Mouse (Mus musculus) liver, embryonic 12.5 days (tissue): ENCODE results near the gene Fstl1. TPM values are rescaled to one million over a fixed set of nuclear protein-coding genes. Genes with fewer than 3 reads are reported as not detected.
A peak's percentile ranks its signal among the peaks of the same experiment; 100 is the strongest.

Experiments
- ATAC-seq: fragments of 200-750 bp; cut with Nextera tagmentation; 2 replicates; pipeline ENCODE4 v1.8.0; 2017; ENCODE audit warnings: moderate number of reproducible peaks, mild to moderate bottlenecking, moderate library complexity
- H3K27ac ChIP-seq: fragments of 300-500 bp; sonication (generic); 2 replicates; pipeline ENCODE4 v1.5.1; 2016; ENCODE audit warnings: mild to moderate bottlenecking
- H3K27me3 ChIP-seq: fragments of 300-500 bp; sonication (generic); replicated peaks from 2 replicates; pipeline ENCODE4 v1.6.1; 2016; ENCODE audit warnings: mild to moderate bottlenecking, moderate library complexity
- H3K36me3 ChIP-seq: fragments of 300-500 bp; sonication (generic); 2 replicates; pipeline ENCODE4 v1.6.1; 2016; ENCODE audit warnings: mild to moderate bottlenecking, moderate library complexity
- H3K4me1 ChIP-seq: fragments of 300-500 bp; sonication (generic); 2 replicates; pipeline ENCODE4 v1.6.1; 2016
- H3K4me2 ChIP-seq: fragments of 300-500 bp; sonication (generic); 2 replicates; pipeline ENCODE4 v1.6.1; 2016; ENCODE audit warnings: mild to moderate bottlenecking, moderate library complexity
- H3K4me3 ChIP-seq: fragments of 300-500 bp; sonication (generic); 2 replicates; pipeline ENCODE4 v1.5.1; 2016; ENCODE audit warnings: mild to moderate bottlenecking, moderate library complexity
- H3K9ac ChIP-seq: fragments of 300-500 bp; sonication (generic); 2 replicates; pipeline ENCODE4 v1.6.1; 2016; ENCODE audit warnings: mild to moderate bottlenecking, moderate library complexity
- H3K9me3 ChIP-seq: fragments of 300-500 bp; sonication (generic); replicated peaks from 2 replicates; pipeline ENCODE4 v1.6.1; 2016; ENCODE audit warnings: mild to moderate bottlenecking, moderate library complexity
- WGBS: fragments of 180-500 bp; shearing (Covaris S2); methylation state at CpG from one replicate; pipeline ENCODE4 v1.1.7; 2016; ENCODE audit not compliant: insufficient replicate concordance; 5-methylcytosine and 5-hydroxymethylcytosine counted together
- polyA plus RNA-seq: library from polyadenylated mRNA; unstranded; fragments of >200 nt; fragmentation: Nextera tagmentation; extraction: Ambion mirVana; gene quantifications from 2 replicates; pipeline ENCODE4 v1.2.1, GENCODE M21; 2016

The Fstl1 gene
- polyA plus RNA-seq, 1 experiment from 2014 or later = 44.7 TPM

DNA sequence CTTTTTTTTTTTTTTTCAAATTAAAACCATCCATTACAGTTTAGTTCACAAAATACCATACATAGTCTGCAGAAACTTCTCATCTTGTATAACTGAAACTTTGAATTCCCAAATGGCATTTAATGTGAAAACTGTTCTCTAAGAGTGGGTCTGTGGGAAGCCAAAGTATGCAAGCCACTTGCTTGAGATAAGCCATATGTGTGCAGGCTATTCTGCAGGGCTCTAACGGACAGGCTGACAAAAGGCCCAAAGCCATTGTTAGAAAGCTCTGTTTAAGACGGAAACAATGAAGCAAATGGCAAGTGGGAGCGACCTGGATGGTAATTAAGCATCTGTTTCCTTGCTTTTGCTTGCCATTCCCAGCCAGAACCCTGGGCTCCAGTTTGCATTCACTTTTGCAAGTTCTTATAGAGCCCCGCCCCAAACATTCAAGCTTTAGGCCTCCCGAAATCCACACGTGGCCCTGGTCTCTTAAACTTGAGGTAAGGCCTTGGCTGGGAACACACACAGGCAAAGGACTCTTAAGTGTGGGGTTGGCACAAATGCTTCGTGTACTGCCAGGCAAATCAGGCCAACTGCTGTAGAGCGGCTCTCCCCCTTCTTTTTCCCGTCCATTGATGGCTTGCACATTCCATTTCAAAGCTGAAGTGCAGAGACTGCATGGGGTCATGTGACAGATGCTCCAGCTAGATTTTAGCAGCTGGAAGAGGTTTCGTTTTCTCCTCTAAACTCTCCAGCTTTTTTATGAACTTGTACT lies 32.4 kb downstream of the Fstl1 start:
- WGBS = 56% methylated on average over 10 of the region's 10 CpGs
- no peak overlapping the region for H3K9ac ChIP-seq
- no peak overlapping the region for H3K27ac ChIP-seq
- no peak overlapping the region for H3K4me3 ChIP-seq
- ATAC-seq = no peak
- H3K27me3 ChIP-seq = no peaks in the 10 kb centered on the region
- no peaks in the 10 kb centered on the region for H3K9me3 ChIP-seq
- no peak overlapping the region for H3K4me2 ChIP-seq
- H3K36me3 ChIP-seq = no peaks in the 10 kb centered on the region; the same call in 1 of the 2 replicates
- peaks cover 18% of the 10 kb centered on the region for H3K4me1 ChIP-seq

DNA sequence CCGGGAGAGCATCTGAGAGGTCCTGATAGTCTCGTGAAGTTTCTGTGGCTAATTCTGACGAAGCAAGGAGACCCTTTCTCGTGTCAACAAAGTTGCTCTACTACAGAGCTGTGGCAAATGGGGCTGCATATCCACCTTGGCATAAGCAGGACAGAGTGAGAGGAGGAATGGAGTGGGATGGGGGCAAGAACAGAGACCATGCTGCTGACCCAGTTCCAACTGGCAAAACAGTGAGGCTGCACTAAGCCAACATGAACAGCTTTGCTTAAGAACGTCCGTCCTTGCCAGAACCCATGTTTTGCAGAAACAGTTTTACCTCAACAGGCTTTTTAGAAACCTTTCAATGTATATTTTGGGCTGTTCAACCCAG lies 32.9 kb downstream of the Fstl1 start:
- peaks cover 20% of the 10 kb centered on the region for H3K4me1 ChIP-seq
- no peaks in the 10 kb centered on the region; the same call in 1 of the 2 replicates for H3K36me3 ChIP-seq
- H3K4me3 ChIP-seq = no peak overlapping the region
- H3K27me3 ChIP-seq = no peaks in the 10 kb centered on the region
- H3K9ac ChIP-seq = no peak overlapping the region
- no peaks in the 10 kb centered on the region for H3K9me3 ChIP-seq
- H3K27ac ChIP-seq = no peak overlapping the region
- no peak overlapping the region for H3K4me2 ChIP-seq
- ATAC-seq = no peak
- 77% methylated on average over 6 of the region's 6 CpGs for WGBS

DNA sequence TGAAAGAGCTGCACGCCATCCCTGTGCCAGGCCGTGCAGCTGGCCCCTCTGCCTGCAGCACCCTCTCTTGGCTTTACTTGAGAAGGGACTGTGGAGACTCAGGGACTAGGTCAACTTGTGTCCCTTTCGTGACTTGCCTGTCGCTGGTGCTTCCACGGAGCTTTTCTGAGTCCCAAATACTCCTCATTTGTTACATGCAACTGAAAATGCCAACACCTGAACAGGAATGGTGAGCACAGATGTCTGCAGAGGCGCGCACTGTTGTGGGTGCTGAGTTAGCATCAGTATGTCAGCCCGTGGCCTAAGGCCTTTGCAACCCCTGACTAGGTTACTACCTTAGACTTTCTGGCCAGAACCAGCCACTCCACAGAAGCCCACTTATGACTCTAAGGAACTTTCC lies 35.2 kb downstream of the Fstl1 start:
- no peak for ATAC-seq
- H3K4me3 ChIP-seq = no peak overlapping the region
- WGBS = 78% methylated on average over 8 of the region's 8 CpGs
- H3K9ac ChIP-seq = no peak overlapping the region
- no peak overlapping the region for H3K4me2 ChIP-seq
- H3K36me3 ChIP-seq = no peaks in the 10 kb centered on the region; the same call in 1 of the 2 replicates
- H3K27me3 ChIP-seq = no peaks in the 10 kb centered on the region
- no peaks in the 10 kb centered on the region for H3K9me3 ChIP-seq
- H3K27ac ChIP-seq = no peak overlapping the region
- H3K4me1 ChIP-seq = peaks cover 20% of the 10 kb centered on the region

- H3K27ac ChIP-seq = no peak overlapping the region
- peaks cover 20% of the 10 kb centered on the region for H3K4me1 ChIP-seq
- H3K4me3 ChIP-seq = no peak overlapping the region
- no peaks in the 10 kb centered on the region for H3K27me3 ChIP-seq
- no peak overlapping the region for H3K4me2 ChIP-seq
- peak; percentile 41; the same call in 1 of the 2 replicates for ATAC-seq
- H3K9me3 ChIP-seq = no peaks in the 10 kb centered on the region
- no peak overlapping the region for H3K9ac ChIP-seq
- WGBS = 49% methylated on average over 9 of the region's 9 CpGs
- no peaks in the 10 kb centered on the region; the same call in 1 of the 2 replicates for H3K36me3 ChIP-seq
These were observed 35.8 kb downstream of the Fstl1 start for GRCm38 (mm10) chr16:37812474-37812886.

- H3K36me3 ChIP-seq = peaks cover 5% of the 10 kb centered on the region; the same call in 1 of the 2 replicates
- H3K4me1 ChIP-seq = peaks cover 20% of the 10 kb centered on the region
- H3K4me2 ChIP-seq = peak overlapping the region; percentile 33
- H3K27ac ChIP-seq = peak overlapping the region; percentile 27
- no peaks in the 10 kb centered on the region for H3K27me3 ChIP-seq
- ATAC-seq = peak; percentile 18
- WGBS = 42% methylated on average over 5 of the region's 5 CpGs
- H3K4me3 ChIP-seq = 0 out of 2 replicates have a peak overlapping the region, but pooled peaks have one; percentile 0
- H3K9me3 ChIP-seq = no peaks in the 10 kb centered on the region
- H3K9ac ChIP-seq = no peak overlapping the region
These were observed 37.2 kb downstream of the Fstl1 start for GRCm38 (mm10) chr16:37813691-37814382.

DNA sequence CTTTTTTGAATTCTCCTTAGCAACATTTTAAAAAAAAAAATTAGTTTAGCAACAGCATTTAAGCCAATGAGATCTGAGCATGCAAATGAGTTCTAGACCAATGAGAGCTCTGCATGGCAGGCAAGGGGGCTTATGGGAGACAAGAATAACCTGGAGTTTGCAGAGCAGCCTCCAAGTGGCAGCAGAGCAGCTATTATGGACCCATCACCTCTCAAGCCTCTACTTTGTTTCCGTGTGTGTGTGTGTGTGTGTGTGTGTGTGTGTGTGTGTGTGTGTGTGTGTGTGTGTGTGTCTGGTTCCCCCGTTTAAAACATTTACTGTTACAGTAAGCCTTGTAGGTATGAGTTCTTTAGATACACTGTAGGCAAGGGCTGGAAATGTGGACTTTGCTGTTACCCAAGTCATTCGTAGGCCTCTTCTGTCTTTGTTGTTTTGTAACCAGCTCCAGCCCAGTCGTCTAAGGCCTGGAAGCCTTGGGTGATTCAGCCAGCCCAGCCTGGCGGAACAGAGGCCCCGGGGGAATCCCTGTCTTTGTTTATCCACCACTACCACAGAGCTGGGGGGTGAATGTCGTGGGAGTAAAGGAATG lies 37.8 kb downstream of the Fstl1 start:
- Histone ChIP-seq H3K27me3 (no peaks in the 10 kb centered on the region), H3K27ac (peak overlapping the region; percentile 58; the same call in 1 of the 2 replicates), H3K36me3 (peaks cover 5% of the 10 kb centered on the region; the same call in 1 of the 2 replicates), H3K9me3 (no peaks in the 10 kb centered on the region), H3K4me3 (0 out of 2 replicates have a peak overlapping the region, but pooled peaks have one; percentile 0), H3K9ac (no peak overlapping the region), H3K4me1 (peaks cover 20% of the 10 kb centered on the region), H3K4me2 (peak overlapping the region; percentile 33)
- 32% methylated on average over 6 of the region's 7 CpGs for WGBS
- ATAC-seq = peak; percentile 81

GRCm38 (mm10) chr16:37817986-37818385 lies 41.3 kb downstream of the Fstl1 start:
- H3K9me3 ChIP-seq = no peaks in the 10 kb centered on the region
- no peak for ATAC-seq
- no peak overlapping the region for H3K4me3 ChIP-seq
- no peak overlapping the region for H3K27ac ChIP-seq
- no peak overlapping the region for H3K9ac ChIP-seq
- H3K36me3 ChIP-seq = 0 out of 2 replicates have a peak, but pooled peaks cover 5% of the 10 kb centered on the region
- no peaks in the 10 kb centered on the region for H3K27me3 ChIP-seq
- no peak overlapping the region for H3K4me2 ChIP-seq
- whole genome bisulfite sequencing = 73% methylated on average over 4 of the region's 4 CpGs
- peaks cover 13% of the 10 kb centered on the region; the same call in 1 of the 2 replicates for H3K4me1 ChIP-seq

GRCm38 (mm10) chr16:37823949-37824348 lies 47.3 kb downstream of the Fstl1 start:
- H3K9me3 ChIP-seq = no peaks in the 10 kb centered on the region
- no peaks in the 10 kb centered on the region for H3K4me1 ChIP-seq
- no peak overlapping the region for H3K4me3 ChIP-seq
- no peak for ATAC-seq
- 68% methylated on average over 5 of the region's 5 CpGs for WGBS
- no peak overlapping the region for H3K27ac ChIP-seq
- H3K4me2 ChIP-seq = no peak overlapping the region
- no peaks in the 10 kb centered on the region for H3K27me3 ChIP-seq
- no peaks in the 10 kb centered on the region for H3K36me3 ChIP-seq
- H3K9ac ChIP-seq = no peak overlapping the region

DNA sequence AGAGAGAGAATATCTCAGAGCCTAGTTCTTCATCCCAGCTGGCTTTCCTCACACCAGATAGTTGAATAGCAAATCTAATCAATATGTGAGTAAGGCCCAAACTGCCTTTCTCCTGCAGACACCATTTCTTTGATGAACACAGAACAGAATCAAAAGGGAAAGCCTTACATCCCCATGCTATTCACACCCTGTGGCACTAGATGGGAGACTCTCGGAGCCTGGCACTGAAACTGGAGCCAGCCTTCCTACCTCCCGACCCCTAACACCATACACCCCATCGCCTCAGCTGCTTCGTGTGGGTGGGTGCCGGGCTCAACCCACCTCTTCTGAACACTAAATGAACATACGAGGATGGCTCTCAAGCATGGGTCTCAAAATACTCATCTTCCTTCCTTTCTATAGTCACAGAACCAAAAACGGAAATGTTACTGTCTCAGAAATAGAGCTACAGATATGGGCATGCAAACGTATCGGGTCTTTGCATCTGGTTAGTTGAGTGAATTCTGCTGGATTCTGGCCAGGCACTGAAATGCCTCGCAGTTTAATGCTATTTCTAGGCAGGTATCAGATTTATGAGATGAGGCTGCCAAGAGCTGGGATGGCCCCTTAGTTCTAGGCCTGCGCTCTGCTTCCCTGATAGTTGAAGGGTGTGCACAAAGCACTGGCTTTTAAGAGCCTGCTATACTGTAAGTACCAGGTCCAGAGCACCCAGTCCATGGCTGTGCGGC lies 48.3 kb downstream of the Fstl1 start:
- no peaks in the 10 kb centered on the region for H3K9me3 ChIP-seq
- no peaks in the 10 kb centered on the region for H3K4me1 ChIP-seq
- H3K36me3 ChIP-seq = no peaks in the 10 kb centered on the region
- no peak overlapping the region for H3K4me2 ChIP-seq
- no peak overlapping the region for H3K9ac ChIP-seq
- H3K27ac ChIP-seq = no peak overlapping the region
- H3K27me3 ChIP-seq = no peaks in the 10 kb centered on the region
- H3K4me3 ChIP-seq = no peak overlapping the region
- 79% methylated on average over 12 of the region's 12 CpGs for WGBS
- no peak for ATAC-seq

- Histone ChIP-seq H3K4me2 (no peak overlapping the region), H3K9ac (no peak overlapping the region), H3K27me3 (no peaks in the 10 kb centered on the region), H3K27ac (no peak overlapping the region), H3K4me3 (no peak overlapping the region), H3K36me3 (no peaks in the 10 kb centered on the region), H3K4me1 (no peaks in the 10 kb centered on the region), H3K9me3 (no peaks in the 10 kb centered on the region)
- WGBS = 89% methylated on average over 3 of the region's 3 CpGs
- no peak for ATAC-seq
These were observed 49.6 kb downstream of the Fstl1 start for GRCm38 (mm10) chr16:37826286-37826685.

DNA sequence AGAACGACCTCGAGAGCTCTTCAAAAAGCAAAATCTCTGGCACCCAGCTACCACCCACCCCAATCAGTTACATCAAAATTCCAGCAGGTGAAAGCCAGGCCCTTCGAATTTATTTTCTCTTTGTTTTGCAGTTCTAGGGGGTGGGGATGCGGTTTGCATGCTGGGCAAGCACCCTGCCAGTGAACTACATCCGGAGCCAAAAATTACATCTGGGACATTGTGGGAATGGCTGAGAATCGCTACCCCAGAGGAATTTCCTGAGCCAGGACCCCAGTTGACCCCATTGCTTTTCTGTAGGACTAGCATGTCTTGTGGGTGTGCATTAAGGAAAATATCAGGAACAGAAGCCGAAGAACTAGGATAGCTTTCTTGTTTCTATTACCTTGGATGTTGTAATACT lies 54.4 kb downstream of the Fstl1 start:
- ATAC-seq = no peak
- H3K9ac ChIP-seq = no peak overlapping the region
- WGBS = 62% methylated on average over 7 of the region's 7 CpGs
- no peaks in the 10 kb centered on the region for H3K9me3 ChIP-seq
- no peak overlapping the region for H3K27ac ChIP-seq
- no peaks in the 10 kb centered on the region for H3K27me3 ChIP-seq
- no peak overlapping the region for H3K4me3 ChIP-seq
- no peaks in the 10 kb centered on the region for H3K4me1 ChIP-seq
- H3K36me3 ChIP-seq = no peaks in the 10 kb centered on the region
- H3K4me2 ChIP-seq = no peak overlapping the region
